Mouse (Mus musculus): ENCODE results near the gene Gm10322.
A peak's percentile ranks its signal among the peaks of the same experiment; 100 is the strongest.

The Gm10322 gene

DNA sequence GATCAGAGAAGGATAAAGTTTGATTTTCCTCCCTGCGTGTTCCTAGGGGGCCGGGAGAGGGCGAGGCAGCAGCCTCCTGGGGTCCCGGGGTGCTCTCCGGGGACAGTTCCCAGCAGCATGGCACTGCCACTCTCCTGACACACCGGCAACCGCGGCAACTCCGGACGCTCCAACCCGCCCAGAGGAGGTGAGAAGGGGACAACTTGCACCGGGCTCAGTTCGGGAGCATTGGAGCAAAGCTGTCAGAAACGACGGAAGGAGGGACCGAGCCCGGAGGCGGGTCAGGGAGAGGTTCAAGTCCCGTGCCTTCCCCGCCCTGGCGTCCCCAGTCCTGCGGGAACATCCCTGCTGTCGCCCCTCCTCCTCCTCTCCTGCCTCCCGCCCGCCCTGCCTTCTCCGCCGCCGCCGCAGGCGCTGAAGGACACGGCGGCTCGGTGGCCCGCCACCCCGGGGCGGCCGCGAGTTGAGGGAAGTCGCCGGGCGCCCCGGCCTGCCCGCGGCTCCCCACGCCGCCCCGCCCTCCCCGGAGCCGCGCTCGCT is at the start of gene Gm10322:
TSS of gene Gm10322 (plus strand) at position 83 of the 540 bp plus-strand sequence.
- DNase-seq (ENCODE audit: low spot score): peak; percentile 66

DNA sequence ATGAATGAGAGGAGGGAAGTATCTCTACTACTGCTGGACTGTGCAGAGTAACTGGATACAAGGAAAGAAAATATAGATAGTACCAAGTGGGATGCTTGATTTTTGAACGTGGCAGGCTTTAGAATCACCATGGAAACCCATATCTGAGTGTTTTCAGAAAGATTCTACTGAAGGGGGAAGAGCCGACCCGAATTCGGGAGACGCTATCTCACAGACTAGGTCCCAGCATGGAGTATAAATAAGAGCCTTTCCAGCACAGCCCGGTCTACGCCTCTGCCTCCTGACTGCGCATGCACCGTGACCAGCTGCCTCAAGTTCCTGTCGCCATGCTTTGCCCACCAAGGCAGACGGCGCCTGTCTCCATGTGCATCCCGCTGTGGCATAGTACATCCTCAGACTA is 48.9 kb upstream of the Gm10322 start:
- no peak for DNase-seq (ENCODE audit: low spot score)

- no peak for DNase-seq (ENCODE audit: low spot score)
Measured at GRCm38 (mm10) chr10:59568665-59569480, 47.0 kb upstream of the Gm10322 start.

DNA sequence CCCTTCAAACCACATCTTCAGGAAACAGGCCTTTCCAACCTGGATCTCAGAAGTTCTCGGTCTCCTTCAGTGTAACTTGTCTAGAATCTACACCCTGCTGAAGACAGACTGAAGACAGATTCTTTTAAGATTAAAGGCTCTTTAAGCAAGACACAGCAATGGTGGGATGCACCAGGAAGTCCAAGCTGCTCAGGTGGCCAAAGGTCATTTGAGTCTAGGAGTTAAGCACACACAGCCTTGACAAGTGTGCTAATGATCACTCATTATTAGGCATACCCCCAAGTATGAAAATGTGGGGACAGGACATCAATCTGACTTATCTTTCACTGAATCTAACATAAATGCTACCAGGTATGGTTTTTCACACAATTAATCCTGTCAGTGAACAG is 46.4 kb upstream of the Gm10322 start:
- DNase-seq (ENCODE audit: low spot score): no peak

GRCm38 (mm10) chr10:59570360-59570759 is 45.5 kb upstream of the Gm10322 start:
- DNase-seq (ENCODE audit: low spot score): no peak

GRCm38 (mm10) chr10:59570780-59571179 is 45.1 kb upstream of the Gm10322 start:
- no peak for DNase-seq (ENCODE audit: low spot score)

- DNase-seq (ENCODE audit: low spot score): no peak
Measured at GRCm38 (mm10) chr10:59571273-59571672, 44.6 kb upstream of the Gm10322 start.

DNA sequence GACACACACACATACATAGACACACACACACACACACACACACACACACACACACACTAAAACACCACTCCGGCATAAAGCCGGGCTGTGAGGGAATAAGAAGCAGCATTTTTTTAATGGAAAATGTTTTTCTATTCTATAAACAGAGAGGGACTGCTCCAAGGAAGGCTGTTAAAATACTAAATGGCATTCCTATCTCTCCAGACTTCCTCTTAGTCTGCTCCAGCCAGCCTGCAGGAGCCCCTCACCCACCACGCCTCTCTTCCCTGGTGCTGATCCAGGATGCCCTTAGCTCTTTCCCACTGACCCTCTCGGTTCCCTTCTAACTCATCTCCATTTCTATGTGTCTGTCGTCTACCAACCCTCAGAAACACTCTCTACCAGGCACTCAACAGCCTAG is 43.9 kb upstream of the Gm10322 start:
- no peak for DNase-seq (ENCODE audit: low spot score)

DNA sequence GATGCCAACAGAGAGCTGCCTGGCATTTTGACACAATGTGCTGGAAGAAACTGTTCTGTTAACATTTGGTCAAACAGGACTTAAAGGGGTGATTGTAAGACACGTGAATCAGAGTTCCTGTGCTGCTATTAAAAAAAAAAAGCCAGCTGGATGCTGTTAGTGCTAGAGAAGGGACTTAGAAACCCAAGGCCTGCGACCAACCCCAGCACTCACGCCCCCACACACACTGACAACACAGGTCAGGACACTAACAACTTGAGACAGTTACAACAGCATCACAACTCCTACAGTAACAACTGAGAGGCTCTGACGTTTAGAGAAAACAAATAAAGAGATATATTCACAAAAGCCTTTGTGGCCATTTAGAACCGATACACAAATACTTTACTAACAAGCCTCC is 39.6 kb upstream of the Gm10322 start:
- no peak for DNase-seq (ENCODE audit: low spot score)

GRCm38 (mm10) chr10:59577871-59578801 is 37.7 kb upstream of the Gm10322 start:
- DNase-seq (ENCODE audit: low spot score): peak; percentile 74

GRCm38 (mm10) chr10:59579645-59580044 is 36.2 kb upstream of the Gm10322 start:
- no peak for DNase-seq (ENCODE audit: low spot score)

DNA sequence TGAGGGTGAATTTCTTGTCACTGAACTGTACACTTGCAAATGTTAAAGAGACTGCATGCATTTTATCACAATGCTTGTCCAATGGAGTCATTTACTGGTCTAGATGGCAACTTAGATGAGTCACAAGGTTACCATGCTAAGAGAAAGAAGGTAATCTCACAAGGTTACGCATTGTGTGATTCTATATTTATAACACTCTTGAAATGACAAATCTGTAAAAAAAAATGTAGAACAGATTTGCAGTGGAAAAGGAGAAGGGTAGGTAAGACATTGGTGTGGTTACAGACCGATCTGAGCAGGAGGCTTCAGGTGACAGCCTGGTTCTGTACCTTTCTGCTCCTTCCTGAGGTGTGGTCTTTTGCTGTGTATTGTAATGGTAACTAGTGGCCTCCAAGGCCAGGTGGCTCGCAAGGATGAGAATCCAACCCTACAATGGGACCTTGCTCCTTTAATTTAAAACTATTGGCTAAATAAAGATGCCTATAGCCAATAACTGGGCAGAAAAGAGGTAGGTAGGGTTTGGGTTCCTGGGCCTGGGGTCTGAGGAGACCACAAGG is 35.2 kb upstream of the Gm10322 start:
- DNase-seq (ENCODE audit: low spot score): no peak

DNA sequence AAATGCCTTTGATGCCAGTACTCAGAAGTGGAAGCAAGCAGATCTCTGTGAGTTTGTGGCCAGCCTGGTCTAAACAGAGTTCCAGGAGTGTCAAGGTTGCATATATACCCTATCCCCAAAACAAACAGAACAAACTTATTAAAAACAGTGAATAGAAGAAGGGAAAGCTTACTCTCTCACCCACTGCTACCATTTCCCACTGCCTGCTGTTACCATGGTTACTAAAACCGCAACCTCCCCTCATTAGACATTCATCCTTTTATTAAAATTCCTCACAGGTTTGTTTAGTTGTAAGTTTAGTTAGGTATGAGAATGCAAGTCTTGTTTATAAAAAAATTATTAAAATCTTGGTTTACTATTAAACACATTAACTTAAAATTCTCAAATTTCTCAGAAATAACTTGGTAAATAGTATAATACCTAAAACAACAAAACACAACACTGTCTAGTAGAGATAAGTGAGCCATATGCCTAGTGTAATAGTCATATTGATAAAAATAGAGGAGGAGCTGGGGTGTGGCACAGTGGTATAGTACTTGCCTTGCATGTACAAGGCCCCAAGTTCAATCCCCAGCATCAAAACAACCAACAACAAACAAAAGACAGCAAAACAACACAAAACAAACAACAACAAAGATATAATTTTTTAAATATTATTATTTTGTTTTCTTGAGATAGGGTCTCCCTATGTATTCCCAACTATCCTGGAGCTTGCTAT is 33.9 kb upstream of the Gm10322 start:
- no peak for DNase-seq (ENCODE audit: low spot score)

DNA sequence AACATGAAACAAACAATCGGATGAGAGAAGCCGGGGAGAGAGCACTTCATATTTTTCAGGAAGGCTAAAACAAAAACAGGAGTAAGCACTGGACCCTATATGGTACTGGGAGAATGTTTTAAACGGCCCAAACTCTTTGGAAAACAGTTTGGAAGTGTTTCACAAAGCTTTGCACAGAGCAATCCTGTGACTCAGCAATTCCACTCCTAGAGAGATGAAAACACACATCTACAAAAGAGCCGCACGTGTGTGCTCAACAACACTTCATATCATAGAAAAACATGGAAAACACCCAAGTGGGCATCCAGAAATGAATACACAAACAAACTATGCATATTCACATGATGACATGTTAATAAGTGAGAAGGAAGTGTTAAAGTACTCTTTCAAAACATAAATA is 30.2 kb upstream of the Gm10322 start:
- DNase-seq (ENCODE audit: low spot score): no peak

DNA sequence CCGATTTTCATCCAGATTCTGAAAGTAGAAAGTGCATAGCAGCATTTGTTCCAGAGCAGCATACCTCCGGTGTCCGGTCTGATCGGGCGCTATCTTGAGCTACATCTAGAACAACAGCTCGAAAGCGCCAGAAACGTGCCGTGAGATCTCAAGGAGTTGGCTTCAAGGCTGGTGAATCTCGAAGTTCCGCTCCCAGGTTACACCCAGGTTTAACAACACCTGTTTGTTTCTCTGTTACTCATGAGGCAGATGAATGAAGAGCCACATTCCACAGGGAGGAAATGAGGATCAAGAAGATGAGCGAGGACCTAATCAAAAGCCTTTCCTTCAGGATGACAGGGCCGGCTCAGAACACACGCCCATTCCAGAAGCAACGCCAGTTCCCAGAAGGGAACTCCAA is 29.0 kb upstream of the Gm10322 start:
- DNase-seq (ENCODE audit: low spot score): no peak

- DNase-seq (ENCODE audit: low spot score): no peak
Measured at GRCm38 (mm10) chr10:59588135-59588534, 27.7 kb upstream of the Gm10322 start.

DNA sequence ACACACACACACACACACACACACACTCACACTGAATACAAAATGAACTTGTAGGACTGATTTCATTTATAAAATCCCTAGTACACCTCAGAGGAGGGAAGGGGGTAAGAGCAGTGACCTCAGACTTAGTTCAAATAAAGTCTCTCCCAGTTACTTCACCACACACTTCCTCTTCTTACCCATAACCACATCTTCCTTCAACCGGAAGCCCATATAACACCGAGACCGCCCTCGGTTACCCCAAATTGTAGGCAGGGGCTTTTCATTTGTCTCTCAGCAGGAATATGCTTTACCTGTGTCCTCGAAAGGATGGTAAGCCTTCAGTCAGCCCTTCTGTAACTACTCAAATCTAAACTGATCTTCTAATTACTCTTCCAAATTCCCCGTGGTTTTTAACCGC is 26.4 kb upstream of the Gm10322 start:
- DNase-seq (ENCODE audit: low spot score): no peak

DNA sequence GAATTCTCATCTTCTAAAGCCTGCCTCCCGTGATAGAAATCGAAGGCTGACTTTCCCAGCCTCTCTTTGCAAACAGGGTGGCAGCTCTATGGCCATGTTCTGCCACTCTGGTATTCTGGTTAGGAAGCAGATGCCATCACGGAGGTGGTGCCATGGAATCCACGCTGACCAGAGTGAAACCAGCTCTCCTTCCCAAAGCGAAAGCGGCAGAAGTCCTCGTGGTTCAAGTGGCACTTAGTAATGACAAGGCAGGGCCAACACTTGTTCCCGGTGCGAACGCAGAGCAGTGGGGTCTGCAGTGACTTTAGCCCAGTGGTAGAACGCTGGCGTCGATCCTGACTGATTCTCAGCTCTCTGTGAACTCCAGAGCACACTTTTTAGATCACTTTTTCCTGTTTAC is 26.0 kb upstream of the Gm10322 start:
- DNase-seq (ENCODE audit: low spot score): no peak

GRCm38 (mm10) chr10:59590606-59591005 is 25.3 kb upstream of the Gm10322 start:
- DNase-seq (ENCODE audit: low spot score): no peak

GRCm38 (mm10) chr10:59593826-59594570 is 21.9 kb upstream of the Gm10322 start:
- no peak for DNase-seq (ENCODE audit: low spot score)

GRCm38 (mm10) chr10:59600516-59600915 is 15.3 kb upstream of the Gm10322 start:
- DNase-seq (ENCODE audit: low spot score): no peak

Data from embryo, embryonic 10.5 days (tissue).